Mouse (Mus musculus) myocyte (in vitro differentiated cells): ENCODE measurements around the gene Nelfa. TPM values are rescaled to one million over a fixed set of nuclear protein-coding genes. Genes with fewer than 3 reads are reported as not detected.
"Not testable (repeated sequence)": the region's sequence is repeated elsewhere in the genome, so short reads cannot be mapped to it uniquely, and the experiment has no call there.

Experiments
- H3K27me3 ChIP-seq: one replicate; pipeline ENCODE4 v1.6.1; 2011; ENCODE audit not compliant: control insufficient read depth, insufficient read depth, insufficient read length
- H3K36me3 ChIP-seq: one replicate; pipeline ENCODE4 v1.6.1; 2011; ENCODE audit not compliant: control insufficient read depth, insufficient read depth
- H3K4me2 ChIP-seq: one replicate; pipeline ENCODE4 v1.6.1; 2011; ENCODE audit warnings: low read depth, control low read depth
- H3K4me3 ChIP-seq: one replicate; pipeline ENCODE4 v1.5.1; 2011; ENCODE audit warnings: mild to moderate bottlenecking, control low read depth, moderate library complexity
- H3K79me2 ChIP-seq: one replicate; pipeline ENCODE4 v1.6.1; 2011; ENCODE audit not compliant: control insufficient read depth, insufficient read depth
- H3ac ChIP-seq: one replicate; pipeline ENCODE4 v1.6.1; 2011; ENCODE audit not compliant: control insufficient read depth, insufficient read length
- CEBPB ChIP-seq: IDR thresholded peaks from 2 replicates; pipeline ENCODE4 v1.6.1; 2011; ENCODE audit warnings: mild to moderate bottlenecking, moderate library complexity; ENCODE audit not compliant: poor library complexity, insufficient read depth, severe bottlenecking
- E2F4 ChIP-seq: IDR thresholded peaks from one replicate; pipeline ENCODE4 v1.6.1; 2011; ENCODE audit warnings: mild to moderate bottlenecking, control low read depth, moderate library complexity; ENCODE audit not compliant: insufficient read depth
- MAX ChIP-seq: IDR thresholded peaks from one replicate; pipeline ENCODE4 v1.6.1; 2011; ENCODE audit warnings: low read depth, mild to moderate bottlenecking, control low read depth
- MYOD1 ChIP-seq, 3 experiments: IDR thresholded peaks; one replicate each; pipeline ENCODE4 v1.6.1; 2011; ENCODE audit warnings: control low read depth in 2 of 3, low read depth in 2 of 3, mild to moderate bottlenecking in 2 of 3, moderate library complexity in 1 of 3; ENCODE audit not compliant: insufficient read length in 2 of 3, control insufficient read depth in 1 of 3
- MYOG ChIP-seq, 3 experiments: IDR thresholded peaks; one replicate each; pipeline ENCODE4 v1.6.1; 2011; ENCODE audit warnings: control low read depth in 2 of 3, low read depth in 2 of 3, mild to moderate bottlenecking in 2 of 3; ENCODE audit not compliant: insufficient read length in 2 of 3, control insufficient read depth in 1 of 3, insufficient read depth in 1 of 3
- POLR2A ChIP-seq: IDR thresholded peaks from one replicate; pipeline ENCODE4 v1.6.1; 2011; ENCODE audit warnings: low read depth, mild to moderate bottlenecking, control low read depth, moderate library complexity; ENCODE audit not compliant: insufficient read length
- POLR2AphosphoS2 ChIP-seq: IDR thresholded peaks from one replicate; pipeline ENCODE4 v1.6.1; 2011; ENCODE audit warnings: low read depth, control low read depth; ENCODE audit not compliant: insufficient read length
- REST ChIP-seq: IDR thresholded peaks from one replicate; pipeline ENCODE4 v1.6.1; 2011; ENCODE audit warnings: mild to moderate bottlenecking, control low read depth, moderate library complexity; ENCODE audit not compliant: insufficient read depth, insufficient read length
- SRF ChIP-seq: IDR thresholded peaks from one replicate; pipeline ENCODE4 v1.6.1; 2011; ENCODE audit warnings: low read depth; ENCODE audit not compliant: control insufficient read depth, insufficient read length
- TCF12 ChIP-seq: IDR thresholded peaks from one replicate; pipeline ENCODE4 v1.6.1; 2011; ENCODE audit warnings: mild to moderate bottlenecking, control low read depth; ENCODE audit not compliant: poor library complexity, insufficient read depth, severe bottlenecking
- TCF3 ChIP-seq: IDR thresholded peaks from one replicate; pipeline ENCODE4 v1.6.1; 2011; ENCODE audit warnings: low read depth, control low read depth; ENCODE audit not compliant: insufficient read length
- USF1 ChIP-seq: IDR thresholded peaks from one replicate; pipeline ENCODE4 v1.6.1; 2011; ENCODE audit warnings: low read depth, mild to moderate bottlenecking, control low read depth, moderate library complexity
- polyA plus RNA-seq: library from polyadenylated mRNA; unstranded; fragments of >200 nt; fragmentation: generic; extraction: Trizol; gene quantifications from one replicate; pipeline ENCODE4 v1.2.1, GENCODE M21; 2012; ENCODE audit warnings: missing spikeins

The Nelfa gene
- polyA plus RNA-seq, 1 experiment = 17.1 TPM

- H3K4me2 ChIP-seq = no peak overlapping the region
- no peak overlapping the region for H3ac ChIP-seq
- H3K4me3 ChIP-seq = no peak overlapping the region
- no peaks in the 10 kb centered on the region for H3K36me3 ChIP-seq
- H3K27me3 ChIP-seq = no peaks in the 10 kb centered on the region
- no peak for TF ChIP-seq USF1
- no peak for TF ChIP-seq E2F4
- TF ChIP-seq CEBPB = no peak
- TF ChIP-seq TCF3 = no peak
- TF ChIP-seq SRF = no peak
- TF ChIP-seq POLR2AphosphoS2 = no peak
- no peaks in the 10 kb centered on the region for H3K79me2 ChIP-seq
Observed at GRCm38 (mm10) chr5:33953471-33954185, 17.4 kb upstream of the Nelfa start.

GRCm38 (mm10) chr5:33948314-33948713 lies 12.1 kb upstream of the Nelfa start:
- H3K36me3 ChIP-seq = no peaks in the 10 kb centered on the region
- H3K4me2 ChIP-seq = no peak overlapping the region
- TF ChIP-seq MYOD1 (IDR thresholded peaks at IDR 0.05; ENCODE audit: control insufficient read depth in 1 of 3, insufficient read length in 2 of 3, low read depth in 2 of 3) (peak in 2 of 3 experiments; percentile 52 to 77), E2F4 (no peak), MYOG (IDR thresholded peaks at IDR 0.05; ENCODE audit: control insufficient read depth in 1 of 3, insufficient read depth in 1 of 3, insufficient read length in 2 of 3, low read depth in 2 of 3) (peak in 1 of 3 experiments; percentile 64)
- no peak overlapping the region for H3K4me3 ChIP-seq
- no peaks in the 10 kb centered on the region for H3K79me2 ChIP-seq
- H3K27me3 ChIP-seq = no peaks in the 10 kb centered on the region
- no peak overlapping the region for H3ac ChIP-seq

GRCm38 (mm10) chr5:33947035-33947434 lies 10.8 kb upstream of the Nelfa start:
- H3K36me3 ChIP-seq, H3ac ChIP-seq, H3K4me3 ChIP-seq, H3K4me2 ChIP-seq, H3K79me2 ChIP-seq, H3K27me3 ChIP-seq: not testable (repeated sequence)

- Histone ChIP-seq H3K79me2 (peaks cover 21% of the 10 kb centered on the region), H3K27me3 (no peaks in the 10 kb centered on the region), H3K36me3 (no peaks in the 10 kb centered on the region), H3ac (no peak overlapping the region), H3K4me3 (no peak overlapping the region), H3K4me2 (no peak overlapping the region)
- TF ChIP-seq MYOD1 (IDR thresholded peaks at IDR 0.05; ENCODE audit: control insufficient read depth in 1 of 3, insufficient read length in 2 of 3, low read depth in 2 of 3) (no peak), SRF (no peak), TCF3 (no peak), MAX (no peak), TCF12 (no peak), CEBPB (no peak), REST (no peak), USF1 (no peak), E2F4 (no peak), POLR2AphosphoS2 (no peak)
Observed at GRCm38 (mm10) chr5:33938448-33938847, 2.2 kb upstream of the Nelfa start.

- H3K4me3 ChIP-seq = peak overlapping the region; percentile 53
- peaks cover 33% of the 10 kb centered on the region for H3K79me2 ChIP-seq
- TF ChIP-seq POLR2A (no peak), E2F4 (no peak), MYOD1 (IDR thresholded peaks at IDR 0.05; ENCODE audit: control insufficient read depth in 1 of 3, insufficient read length in 2 of 3, low read depth in 2 of 3) (no peak), CEBPB (no peak), MAX (no peak), REST (no peak), TCF12 (no peak), SRF (no peak), MYOG (IDR thresholded peaks at IDR 0.05; ENCODE audit: control insufficient read depth in 1 of 3, insufficient read depth in 1 of 3, insufficient read length in 2 of 3, low read depth in 2 of 3) (no peak), POLR2AphosphoS2 (no peak), TCF3 (no peak), USF1 (no peak)
- no peaks in the 10 kb centered on the region for H3K36me3 ChIP-seq
- H3K4me2 ChIP-seq = peak overlapping the region; percentile 74
- H3K27me3 ChIP-seq = no peaks in the 10 kb centered on the region
- peak overlapping the region; percentile 68 for H3ac ChIP-seq
Observed at GRCm38 (mm10) chr5:33937230-33937629, 1.0 kb upstream of the Nelfa start.
